Mouse (Mus musculus) granulocyte monocyte progenitor cell, adult 5-6 weeks (primary cell): ENCODE results near the gene Ntf5. TPM values are rescaled to one million over a fixed set of nuclear protein-coding genes. Genes with fewer than 3 reads are reported as not detected.

ENCODE experiments used
- ATAC-seq: replicated peaks from 2 replicates; pipeline ENCODE4 v1.8.0; 2016; ENCODE audit warnings: mild to moderate bottlenecking, moderate TSS enrichment, inconsistent platforms; ENCODE audit not compliant: poor library complexity, severe bottlenecking
- total RNA-seq, 2 experiments: library from RNA; stranded (forward) in 1 of 2; stranded (reverse) in 1 of 2; fragments of 200-712, 200-1000 nt in 1 of 2; fragments of >200 nt in 1 of 2; fragmentation: Nextera tagmentation in 1 of 2; gene quantifications; 2 replicates each; pipeline ENCODE4 v1.2.3; 2014 to 2017

The Ntf5 gene
- total RNA-seq, 2 experiments from 2014 or later = not detected

DNA sequence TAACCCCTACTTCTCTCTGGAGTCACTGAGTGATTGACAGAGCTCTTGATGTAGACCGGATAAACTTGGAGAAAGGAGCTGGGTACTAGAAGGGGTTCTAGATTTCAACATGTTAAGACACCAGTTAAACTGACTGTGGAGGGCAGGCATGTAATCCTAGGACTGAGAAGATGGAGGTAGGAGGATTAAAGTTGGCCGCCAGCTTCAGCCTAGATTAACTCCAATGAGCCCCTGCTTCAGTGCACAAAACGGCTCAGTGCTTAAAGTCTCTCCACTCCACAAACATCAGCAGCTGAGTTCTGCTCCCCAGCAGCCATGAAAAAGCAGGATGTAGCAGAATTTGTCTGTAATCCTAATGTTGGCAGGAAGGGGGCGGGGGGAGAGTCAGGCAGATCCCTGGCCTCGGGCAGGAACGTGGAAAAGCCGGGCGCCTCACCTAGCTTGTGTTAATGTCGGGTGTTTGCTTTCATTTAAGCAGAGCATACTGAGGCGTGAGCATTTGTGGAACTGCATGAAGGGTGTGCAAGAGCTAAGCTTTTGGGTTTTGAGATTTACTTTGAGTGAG lies 11.9 kb upstream of the Ntf5 start:
- no peak for ATAC-seq

DNA sequence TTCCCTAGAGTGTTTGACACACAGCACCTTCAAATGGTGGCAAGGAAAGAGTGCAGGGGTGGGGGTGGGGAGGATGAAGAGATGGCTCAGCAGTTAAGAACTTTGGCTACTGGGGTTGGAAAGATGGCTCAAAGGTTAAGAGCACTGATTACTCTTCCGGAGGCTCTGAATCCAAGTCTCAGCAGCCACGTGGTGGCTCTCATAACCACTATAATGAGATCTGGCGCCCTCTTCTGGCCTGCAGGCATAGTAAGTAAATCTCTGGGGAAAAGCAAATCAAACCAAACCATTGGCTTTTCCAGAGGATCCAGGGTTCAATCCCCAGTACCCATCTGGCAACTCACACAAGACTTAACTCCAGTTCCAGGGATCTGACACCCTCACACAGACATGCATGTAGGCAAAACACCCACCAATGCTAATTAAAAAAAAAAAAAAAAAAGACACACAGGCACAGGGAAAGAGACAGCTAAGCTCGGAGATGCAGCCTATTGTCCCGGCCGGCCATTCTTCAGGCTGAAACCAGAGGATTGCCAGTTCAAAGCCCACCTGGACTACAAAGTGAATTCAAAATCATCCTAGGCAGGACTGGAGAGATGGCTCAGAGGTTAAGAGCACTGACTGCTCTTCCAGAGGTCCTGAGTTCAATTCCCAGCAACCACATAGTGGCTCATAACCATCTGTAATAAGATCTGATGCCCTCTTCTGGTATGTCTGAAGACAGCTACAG lies 9.8 kb upstream of the Ntf5 start:
- peak; percentile 63 for ATAC-seq

DNA sequence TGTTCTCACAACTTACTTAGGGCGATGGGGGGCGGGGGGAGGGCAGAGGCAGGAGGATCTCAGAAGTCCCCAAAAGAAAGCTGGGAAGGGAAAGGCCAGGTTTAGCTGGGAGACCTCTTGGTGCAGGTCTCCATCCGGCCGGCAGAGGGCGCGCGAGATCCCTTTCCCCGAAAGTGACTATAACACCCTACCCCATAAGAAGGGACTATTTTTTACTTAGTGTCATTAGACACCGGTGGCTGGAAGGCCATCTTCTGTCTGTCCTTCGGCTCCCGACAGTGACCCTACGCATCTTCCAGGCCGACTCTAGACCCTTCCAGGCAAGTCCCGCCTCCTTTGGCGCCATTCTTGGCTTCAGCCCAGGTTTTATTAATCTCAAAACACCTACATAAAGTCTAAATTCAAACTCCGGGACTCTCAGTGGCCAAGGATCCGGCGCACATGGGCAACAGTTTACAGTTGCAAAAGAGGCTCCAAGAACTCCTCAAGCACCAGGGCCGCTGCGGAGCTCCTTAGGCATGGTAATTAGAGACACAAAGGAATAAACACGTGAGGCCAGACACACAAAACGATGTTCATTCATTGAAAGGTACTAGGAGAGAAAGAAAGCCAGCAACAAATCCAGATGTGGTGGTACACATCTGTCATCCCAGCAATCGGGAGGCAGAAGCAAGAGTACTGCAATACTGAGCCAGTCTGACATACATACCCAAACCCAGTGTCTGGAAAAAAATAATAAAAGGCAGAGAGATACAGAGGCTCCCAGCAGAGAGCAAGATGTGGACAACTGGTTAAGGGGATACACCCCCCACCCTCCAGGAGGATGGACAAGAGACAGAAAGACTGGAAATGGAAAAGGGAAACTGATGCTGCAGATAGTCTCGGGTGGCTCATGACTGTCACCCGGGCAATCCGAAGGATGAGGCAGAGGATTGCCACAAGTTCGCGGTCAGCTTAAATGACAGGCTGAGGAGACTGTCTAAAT lies 8.1 kb upstream of the Ntf5 start, which contains the start of gene Kcna7:
Gene Kcna7 (plus strand): TSS at position 563 of the 985 bp plus-strand sequence.
- peak; percentile 63 for ATAC-seq

DNA sequence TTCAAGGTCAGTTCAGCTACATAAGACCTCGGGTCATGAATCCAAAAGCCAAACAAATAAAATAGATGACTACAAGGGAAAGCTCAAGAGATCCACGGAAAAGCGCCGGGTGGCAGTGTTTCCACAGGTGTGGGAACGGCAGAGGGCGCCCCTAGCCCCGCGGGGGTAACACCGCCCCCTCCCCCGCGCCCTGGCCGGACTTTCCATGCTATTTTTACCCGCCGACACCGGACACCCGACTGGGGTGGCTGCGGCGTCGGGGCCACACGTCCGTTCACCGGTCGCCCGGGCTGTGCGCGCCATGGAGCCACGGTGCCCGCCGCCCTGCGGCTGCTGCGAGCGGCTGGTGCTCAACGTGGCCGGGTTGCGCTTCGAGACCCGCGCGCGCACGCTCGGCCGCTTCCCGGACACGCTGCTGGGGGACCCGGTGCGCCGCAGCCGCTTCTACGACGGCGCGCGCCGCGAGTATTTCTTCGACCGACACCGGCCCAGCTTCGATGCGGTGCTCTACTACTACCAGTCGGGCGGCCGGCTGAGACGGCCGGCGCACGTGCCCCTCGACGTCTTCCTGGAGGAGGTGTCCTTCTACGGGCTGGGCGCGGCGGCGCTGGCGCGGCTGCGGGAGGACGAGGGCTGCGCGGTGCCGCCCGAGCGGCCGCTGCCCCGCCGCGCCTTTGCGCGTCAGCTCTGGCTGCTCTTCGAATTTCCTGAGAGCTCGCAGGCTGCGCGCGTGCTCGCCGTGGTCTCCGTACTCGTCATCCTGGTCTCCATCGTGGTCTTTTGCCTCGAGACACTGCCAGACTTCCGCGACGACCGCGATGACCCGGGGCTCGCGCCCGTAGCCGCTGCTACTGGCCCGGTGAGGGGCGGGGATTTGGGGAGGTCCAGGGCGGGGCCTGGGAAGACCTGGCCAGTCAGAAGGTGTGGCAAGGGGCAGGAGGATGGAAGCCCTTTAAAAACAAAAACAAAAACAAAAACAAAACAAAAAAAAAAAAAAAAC lies 7.0 kb upstream of the Ntf5 start:
- peak; percentile 8 for ATAC-seq

DNA sequence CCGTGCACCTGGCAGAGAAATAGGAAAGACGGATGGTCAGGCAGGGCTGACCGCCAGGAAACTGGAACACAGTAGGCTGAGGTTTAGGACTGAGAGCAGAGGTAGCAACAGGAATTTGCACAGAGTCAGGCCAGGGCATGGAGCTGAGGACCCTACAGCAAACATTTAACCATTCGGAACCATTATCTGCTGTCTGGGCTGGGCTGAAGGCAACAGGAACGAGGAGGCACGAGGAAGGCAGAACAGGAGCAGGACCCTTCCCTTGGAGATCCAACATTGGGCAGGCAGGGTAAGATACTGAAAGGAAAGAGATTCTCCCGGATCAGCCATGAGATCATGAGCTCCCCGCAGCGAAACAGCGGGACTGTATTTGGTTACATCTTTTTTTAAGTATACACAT lies 5.7 kb upstream of the Ntf5 start:
- no peak for ATAC-seq

DNA sequence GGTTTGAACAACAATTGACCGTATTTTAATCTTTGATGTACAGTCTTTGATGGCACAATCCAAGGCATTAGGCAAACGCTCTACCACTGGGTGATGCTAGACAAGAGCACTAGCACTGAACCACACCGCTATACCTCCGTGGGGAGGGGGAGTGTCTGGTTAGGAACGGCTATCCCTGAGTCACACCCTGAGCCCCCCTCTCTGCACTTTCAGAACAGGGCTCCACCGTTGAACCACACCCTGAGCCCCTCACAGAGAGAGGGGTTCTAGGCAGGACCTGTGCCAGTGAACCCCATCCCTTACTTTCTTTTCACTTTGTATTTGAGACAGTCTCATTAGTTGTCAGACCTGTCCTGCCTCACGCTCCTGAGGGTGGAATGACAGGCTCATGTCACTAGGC lies 5.1 kb upstream of the Ntf5 start:
- no peak for ATAC-seq

DNA sequence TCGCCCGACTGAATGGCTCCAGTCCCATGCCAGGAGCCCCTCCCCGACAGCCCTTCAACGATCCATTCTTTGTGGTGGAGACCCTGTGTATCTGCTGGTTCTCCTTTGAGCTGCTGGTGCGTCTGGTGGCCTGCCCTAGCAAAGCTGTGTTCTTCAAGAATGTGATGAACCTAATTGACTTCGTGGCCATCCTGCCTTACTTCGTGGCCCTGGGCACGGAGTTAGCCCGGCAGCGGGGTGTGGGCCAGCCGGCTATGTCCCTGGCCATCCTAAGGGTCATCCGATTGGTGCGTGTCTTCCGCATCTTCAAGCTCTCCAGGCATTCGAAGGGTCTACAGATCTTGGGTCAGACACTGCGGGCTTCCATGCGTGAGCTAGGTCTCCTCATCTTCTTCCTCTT lies 4.5 kb upstream of the Ntf5 start:
- ATAC-seq = no peak

DNA sequence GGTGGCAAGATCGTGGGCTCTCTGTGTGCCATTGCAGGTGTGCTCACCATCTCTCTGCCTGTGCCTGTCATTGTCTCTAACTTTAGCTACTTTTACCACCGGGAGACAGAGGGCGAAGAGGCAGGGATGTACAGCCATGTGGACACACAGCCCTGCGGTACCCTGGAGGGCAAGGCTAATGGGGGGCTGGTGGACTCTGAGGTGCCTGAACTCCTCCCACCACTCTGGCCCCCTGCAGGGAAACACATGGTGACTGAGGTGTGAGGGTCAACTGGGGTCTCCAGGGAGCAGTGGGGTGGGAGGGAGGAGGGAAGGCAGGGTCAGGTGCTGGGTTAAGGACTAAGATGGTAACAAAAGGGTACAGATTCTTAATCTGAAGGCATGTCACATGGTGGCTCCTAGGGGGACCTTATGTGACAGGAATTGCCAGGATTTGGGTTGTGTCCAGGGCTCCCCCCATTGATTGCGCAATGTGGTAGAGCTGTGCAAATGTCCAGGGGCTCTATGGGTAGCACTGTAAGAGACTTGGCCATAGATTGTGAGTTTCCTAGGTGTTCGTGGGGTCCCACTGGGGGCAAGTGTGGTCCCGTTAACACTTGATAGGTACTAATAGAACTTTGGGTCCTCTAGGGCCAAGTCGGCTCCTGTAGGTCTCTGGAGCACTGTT lies 3.9 kb upstream of the Ntf5 start:
- no peak for ATAC-seq

DNA sequence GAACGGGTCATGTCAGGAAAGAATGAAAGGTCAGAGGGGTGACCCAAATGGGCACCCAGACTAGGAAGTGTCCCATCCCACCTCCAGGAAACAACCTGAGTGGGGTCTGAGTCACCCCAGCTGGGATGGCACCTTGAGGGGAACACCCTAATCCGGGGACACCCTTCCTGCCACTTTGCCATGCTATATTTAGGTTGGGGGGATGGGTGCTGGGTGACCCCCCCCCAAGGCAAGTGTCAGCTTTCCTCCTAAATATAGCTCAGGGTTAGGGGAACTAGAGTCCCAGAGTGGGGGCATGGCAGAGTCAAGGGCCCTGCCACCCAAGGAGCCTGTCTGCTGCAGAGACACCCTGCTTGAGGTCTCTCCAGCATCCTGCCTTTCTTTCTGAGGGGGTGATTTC lies 1.1 kb upstream of the Ntf5 start:
- ATAC-seq = no peak

DNA sequence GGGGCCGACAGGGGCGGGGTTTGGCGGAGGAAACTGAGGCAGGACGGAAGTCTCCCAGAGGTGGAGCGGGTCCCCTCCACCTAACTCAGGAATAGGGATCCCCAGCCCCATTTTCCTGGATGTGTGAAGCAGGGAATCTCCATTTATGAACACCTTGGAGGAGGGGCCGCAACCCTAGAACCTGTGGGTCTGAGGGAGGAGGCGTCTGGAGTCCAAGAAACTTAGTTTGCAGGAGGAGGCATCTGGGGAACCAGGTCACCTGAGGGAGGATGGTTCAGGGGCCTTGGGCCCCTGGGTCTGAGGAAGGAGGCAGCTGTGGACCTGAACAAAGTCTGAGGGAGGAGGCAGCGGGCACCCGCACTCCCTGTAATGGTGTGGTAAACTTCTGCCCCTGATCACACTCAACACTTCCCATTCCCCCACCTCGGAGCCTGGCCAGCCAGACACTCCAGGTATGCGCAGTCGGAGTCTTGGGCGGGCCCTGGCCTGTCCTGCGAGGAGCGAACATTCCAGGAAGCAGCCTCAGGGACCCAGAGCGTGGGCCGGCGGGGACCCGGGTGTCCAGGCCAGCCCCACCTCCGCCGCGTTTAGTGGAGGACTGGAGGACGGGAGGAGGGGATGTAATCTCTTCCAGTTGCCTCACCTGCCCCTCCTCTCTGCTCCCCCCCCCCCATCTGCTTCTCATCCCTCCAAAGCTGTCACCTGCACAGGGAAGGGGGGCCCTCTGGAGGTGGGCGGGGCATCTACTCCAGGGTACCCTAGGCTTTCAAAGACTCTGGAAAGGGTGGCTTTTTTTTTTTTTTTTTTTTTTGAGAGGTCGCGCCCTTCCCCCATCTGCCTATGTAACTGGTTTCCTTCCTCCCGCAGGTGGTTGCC lies 607 bp downstream of the Ntf5 start:
- ATAC-seq = 0 out of 2 replicates have a peak, but pooled peaks have one; percentile 15

DNA sequence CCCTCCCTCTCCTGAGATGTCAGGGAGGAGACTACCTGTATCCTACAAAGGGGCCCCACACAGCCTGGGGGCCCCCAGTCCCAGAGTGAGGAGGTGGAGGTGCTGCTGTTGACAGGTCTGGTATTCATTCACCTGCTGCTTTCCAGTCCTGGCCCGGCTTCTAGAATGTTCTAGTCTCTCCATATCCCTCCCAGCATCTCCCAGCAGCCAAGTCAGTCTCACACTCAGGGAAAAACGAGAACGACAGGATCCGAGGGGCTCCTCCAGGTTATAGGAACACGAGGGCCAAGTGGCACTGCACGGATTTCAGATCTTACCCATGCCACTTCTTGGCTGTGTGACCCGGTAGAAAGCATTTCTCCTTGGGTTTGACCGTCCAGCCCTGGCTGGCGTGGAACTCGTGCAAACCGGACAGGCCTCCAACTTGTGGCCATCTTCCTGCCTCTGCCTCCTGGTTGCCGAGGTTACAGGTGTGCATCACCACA lies 1.3 kb downstream of the Ntf5 start:
- no peak for ATAC-seq

DNA sequence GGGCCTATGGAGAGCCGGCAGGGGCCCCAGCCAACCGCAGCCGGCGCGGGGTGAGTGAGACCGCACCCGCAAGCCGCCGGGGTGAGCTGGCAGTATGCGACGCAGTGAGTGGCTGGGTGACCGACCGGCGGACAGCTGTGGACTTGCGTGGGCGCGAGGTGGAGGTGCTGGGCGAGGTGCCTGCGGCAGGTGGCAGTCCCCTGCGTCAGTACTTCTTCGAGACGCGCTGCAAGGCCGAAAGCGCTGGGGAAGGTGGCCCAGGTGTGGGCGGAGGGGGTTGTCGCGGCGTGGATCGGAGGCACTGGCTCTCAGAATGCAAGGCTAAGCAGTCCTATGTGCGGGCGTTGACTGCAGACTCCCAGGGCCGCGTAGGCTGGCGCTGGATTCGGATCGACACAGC lies 2.1 kb downstream of the Ntf5 start:
- peak; percentile 59 for ATAC-seq

DNA sequence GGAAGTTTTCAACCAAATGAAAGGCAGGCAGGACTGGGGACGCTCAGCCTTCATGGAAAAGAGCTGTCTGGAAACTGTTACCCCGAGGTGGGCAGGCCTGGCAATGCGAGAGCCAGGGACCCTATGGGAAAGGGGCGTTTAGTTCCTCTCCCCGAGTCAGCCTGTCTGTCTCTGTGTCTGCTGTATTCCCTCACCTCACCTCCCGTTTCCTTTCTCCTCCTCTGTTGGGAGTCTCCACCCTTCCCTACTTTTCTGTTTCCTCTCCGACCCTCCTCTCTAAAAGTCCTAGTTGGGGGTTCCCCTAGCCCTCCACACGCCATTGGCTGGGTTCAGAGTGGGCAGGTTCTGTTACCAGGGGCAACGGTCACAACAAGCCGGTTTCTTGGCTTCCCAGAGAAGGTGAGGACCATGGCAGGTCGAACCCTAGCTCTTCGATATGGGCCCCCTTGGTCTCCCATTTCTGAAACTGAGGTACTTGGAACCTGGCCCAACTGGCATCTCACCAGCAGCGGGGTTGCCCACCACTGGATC lies 4.5 kb downstream of the Ntf5 start:
- no peak for ATAC-seq

DNA sequence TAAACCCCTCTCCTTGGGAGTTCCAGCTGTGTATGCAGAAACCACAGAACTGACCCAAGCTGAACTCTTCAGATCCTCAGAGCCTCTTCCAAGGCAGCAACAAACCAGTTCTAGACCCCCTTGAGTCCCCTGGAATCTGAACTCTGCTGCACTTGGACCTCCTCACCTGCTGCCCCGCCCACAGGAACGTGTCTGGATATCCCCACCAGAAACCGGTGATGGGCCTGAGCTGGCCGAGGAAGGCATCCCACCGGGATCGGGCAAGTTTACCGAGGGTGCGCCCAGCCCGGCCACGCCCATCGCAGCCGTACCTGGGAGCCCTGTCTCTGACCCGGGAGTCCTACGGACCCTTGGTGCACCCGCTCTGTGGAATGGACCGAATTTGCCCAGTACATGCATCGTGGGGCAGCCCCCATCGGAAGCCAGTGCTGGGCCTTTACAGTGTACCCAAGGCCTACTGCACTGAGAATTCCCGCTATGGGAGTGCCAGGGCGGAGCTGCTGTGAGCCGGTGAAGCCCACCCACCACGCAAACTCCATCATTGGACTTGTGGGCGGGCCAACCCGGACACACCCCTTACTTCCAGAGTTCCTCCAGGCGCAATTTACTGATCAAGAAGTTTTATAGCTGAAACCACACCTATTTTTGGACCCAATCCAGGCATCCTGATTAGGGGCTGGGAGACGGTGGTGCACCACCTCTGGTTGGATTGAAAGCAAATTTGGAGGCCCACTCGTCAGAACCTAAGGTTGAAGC lies 6.5 kb downstream of the Ntf5 start:
- ATAC-seq = no peak

DNA sequence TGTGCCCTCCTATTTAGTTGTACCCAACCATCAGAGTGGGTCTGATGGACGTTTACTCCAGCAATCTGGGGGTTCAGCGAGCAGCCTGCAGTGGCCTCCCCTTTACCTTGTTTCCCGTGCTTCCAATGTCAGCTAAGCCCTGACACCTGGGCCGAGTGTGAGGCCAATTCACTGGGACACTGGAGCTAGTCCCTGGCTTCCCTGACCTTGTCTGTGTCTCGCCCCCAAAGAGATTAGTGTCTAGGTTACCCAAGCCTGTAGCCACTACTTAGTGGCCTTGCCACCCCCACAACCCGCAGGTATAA lies 7.1 kb downstream of the Ntf5 start, which contains the start of gene Lhb:
Gene Lhb (plus strand): TSS at position 206 of the 305 bp plus-strand sequence.
- ATAC-seq = no peak

DNA sequence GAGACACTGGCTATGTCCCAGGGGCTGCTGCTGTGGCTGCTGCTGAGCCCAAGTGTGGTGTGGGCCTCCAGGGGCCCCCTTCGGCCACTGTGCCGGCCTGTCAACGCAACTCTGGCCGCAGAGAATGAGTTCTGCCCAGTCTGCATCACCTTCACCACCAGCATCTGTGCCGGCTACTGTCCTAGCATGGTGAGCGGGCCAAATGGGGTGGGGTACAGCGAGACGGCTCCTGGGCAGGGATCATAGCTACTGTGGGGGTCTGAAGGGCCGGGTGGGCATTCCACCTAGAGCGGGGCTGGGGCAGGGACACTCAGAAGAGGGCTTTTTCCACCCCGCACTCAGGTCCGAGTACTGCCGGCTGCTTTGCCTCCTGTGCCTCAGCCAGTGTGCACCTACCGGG lies 7.7 kb downstream of the Ntf5 start:
- ATAC-seq = no peak

DNA sequence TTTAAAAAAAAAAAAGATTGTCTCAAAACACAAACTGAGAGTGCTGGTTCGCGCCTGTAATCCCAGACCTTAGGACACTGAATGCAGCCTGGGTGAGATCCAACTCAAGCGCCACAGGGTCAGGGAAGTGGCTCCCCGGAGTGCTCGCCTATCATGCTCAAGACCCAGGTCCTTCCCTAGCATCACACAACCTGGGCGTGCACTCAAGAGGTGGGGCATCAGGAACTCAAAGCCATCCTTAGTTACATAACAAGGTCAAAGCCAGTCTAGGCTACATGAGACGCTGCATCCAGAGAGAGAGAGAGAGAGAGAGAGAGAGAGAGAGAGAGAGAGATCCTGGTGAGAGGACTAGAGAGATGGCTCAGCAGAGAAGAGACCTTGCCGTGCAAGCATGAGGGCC lies 13.1 kb downstream of the Ntf5 start:
- no peak for ATAC-seq
